ENCODE assay signal across 8 mouse cellular contexts in the genomic region with DNA sequence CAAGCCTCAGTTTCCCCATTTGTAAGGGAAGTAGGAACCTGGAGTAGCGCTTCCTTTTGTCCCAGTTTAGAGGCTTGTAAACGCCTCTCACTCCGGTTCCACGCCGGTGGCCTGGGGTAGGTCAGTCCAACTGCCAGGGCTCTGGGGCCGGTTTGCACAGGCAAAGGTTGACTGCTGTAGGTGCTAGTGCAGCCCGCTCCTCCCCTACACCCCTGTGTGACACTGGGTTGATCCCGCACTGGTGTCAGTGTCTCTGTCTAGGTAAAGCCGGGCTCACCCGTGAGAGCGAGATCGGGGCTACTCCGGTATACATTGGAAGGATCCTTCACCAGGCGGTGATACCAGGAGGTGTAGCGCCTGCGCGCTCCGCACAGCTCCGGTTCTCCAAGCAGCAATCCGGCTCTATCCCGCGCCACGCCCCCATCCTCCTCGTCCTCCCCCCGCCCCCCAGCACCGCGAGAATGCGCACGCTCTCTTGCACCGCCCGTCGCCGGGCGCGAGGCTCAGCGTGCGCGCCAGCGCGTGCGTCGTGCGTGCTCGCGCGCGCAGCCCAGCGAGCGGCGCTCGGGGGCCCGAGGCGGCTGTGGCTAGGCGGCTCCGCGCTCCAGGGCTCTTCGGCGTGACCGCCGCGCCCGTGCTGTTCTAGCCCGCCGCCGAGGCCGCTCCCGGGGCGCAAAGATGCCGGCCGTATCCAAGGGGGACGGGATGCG. TPM values are rescaled to one million over a fixed set of nuclear protein-coding genes. Genes with fewer than 3 reads are reported as not detected.
DNase-seq lines count a peak whose midpoint lies in the region; ATAC-seq and TF ChIP-seq lines count a peak whose summit lies in the region.

A gene (plus strand): TSS at position 492 of the 710 bp plus-strand sequence.

- H3K9me3 ChIP-seq in heart, embryonic 11.5 days (replicated peaks; ENCODE audit: control insufficient read depth, low read length) = no peaks in the 10 kb centered on the region
- H3K9me3 ChIP-seq in kidney, embryonic 16.5 days (ENCODE audit: low read length) = no peaks in the 10 kb centered on the region

- H3K4me2 ChIP-seq in heart, embryonic 11.5 days = peak within 1 kb of the TSS; percentile 93
- peak within 1 kb of the TSS; percentile 79 for H3K4me2 ChIP-seq in kidney, embryonic 16.5 days (replicated peaks; ENCODE audit: low read depth, low read length)
- peak within 1 kb of the TSS; percentile 91 for H3K4me2 ChIP-seq in myocyte (ENCODE audit: low read depth)

- peak within 1 kb of the TSS; percentile 83 for H3ac ChIP-seq in myocyte (ENCODE audit: control insufficient read depth, insufficient read length)

- ATAC-seq in erythroblast, adult 5-6 weeks (replicated peaks; ENCODE audit: low FRiP score, poor library complexity, severe bottlenecking) = peak; percentile 68
- peak; percentile 92 for ATAC-seq in heart, embryonic 11.5 days (replicated peaks; ENCODE audit: insufficient number of reproducible peaks, low FRiP score, low TSS enrichment)
- peak; percentile 96 for ATAC-seq in kidney, embryonic 16.5 days (ENCODE audit: low FRiP score, low TSS enrichment)

- no peak for TF ChIP-seq CTCF in liver, adult 2 months (IDR thresholded peaks at IDR 0.05; ENCODE audit: low read depth, low read length)

- no peaks in the 10 kb centered on the region for H3K27me3 ChIP-seq in heart, embryonic 11.5 days (ENCODE audit: control insufficient read depth, insufficient read depth, low read length)
- H3K27me3 ChIP-seq in kidney, embryonic 16.5 days (ENCODE audit: insufficient read depth, low read length) = no peaks in the 10 kb centered on the region
- H3K27me3 ChIP-seq in liver, adult 2 months (ENCODE audit: control insufficient read depth, insufficient read depth, low read length) = no peaks in the 10 kb centered on the region
- H3K27me3 ChIP-seq in myocyte (ENCODE audit: control insufficient read depth, insufficient read depth, insufficient read length) = no peaks in the 10 kb centered on the region
- H3K27me3 ChIP-seq in splenic B cell, adult 2 months (ENCODE audit: control insufficient read depth, insufficient read depth, low read length, poor library complexity, severe bottlenecking) = no peaks in the 10 kb centered on the region

- peaks cover 28% of the 10 kb centered on the region for H3K79me2 ChIP-seq in liver, adult 2 months (ENCODE audit: control insufficient read depth, insufficient read depth, low read length)
- H3K79me2 ChIP-seq in myocyte (ENCODE audit: control insufficient read depth, insufficient read depth) = peaks cover 36% of the 10 kb centered on the region

- WGBS in heart, embryonic 11.5 days (ENCODE audit: insufficient replicate concordance) = under 1% methylated on average over 72 of the region's 72 CpGs
- under 1% methylated on average over 58 of the region's 72 CpGs for WGBS in kidney, embryonic 16.5 days
- under 1% methylated on average over 65 of the region's 72 CpGs for WGBS in liver, adult 2 months

- peak; percentile 70; the same call in 1 of the 2 replicates for TF ChIP-seq POLR2A in liver, adult 2 months (IDR thresholded peaks at IDR 0.05; ENCODE audit: extremely low read depth, insufficient read depth, low read length)
- TF ChIP-seq POLR2A in myocyte (IDR thresholded peaks at IDR 0.05; ENCODE audit: insufficient read length, low read depth) = peak; percentile 78

- peak within 1 kb of the TSS; percentile 89 for H3K27ac ChIP-seq in heart, embryonic 11.5 days (ENCODE audit: low read depth, low read length)
- H3K27ac ChIP-seq in kidney, embryonic 16.5 days (ENCODE audit: low read length) = peak within 1 kb of the TSS; percentile 84
- H3K27ac ChIP-seq in liver, adult 2 months (replicated peaks; ENCODE audit: insufficient read depth, low read depth, low read length) = peak within 1 kb of the TSS; percentile 73

- H3K4me3 ChIP-seq in heart, embryonic 11.5 days (ENCODE audit: low read depth, low read length) = peak within 1 kb of the TSS; percentile 100
- H3K4me3 ChIP-seq in kidney, embryonic 16.5 days (ENCODE audit: low read length) = peak within 1 kb of the TSS; percentile 91
- H3K4me3 ChIP-seq in liver, adult 2 months (ENCODE audit: insufficient read depth, low read depth, low read length) = peak within 1 kb of the TSS; percentile 96
- peak within 1 kb of the TSS; percentile 79 for H3K4me3 ChIP-seq in myocyte

- no peaks in the 10 kb centered on the region for H3K36me3 ChIP-seq in heart, embryonic 11.5 days (ENCODE audit: control insufficient read depth, insufficient read depth, low read length)
- no peaks in the 10 kb centered on the region for H3K36me3 ChIP-seq in kidney, embryonic 16.5 days (ENCODE audit: insufficient read depth, low read length)
- H3K36me3 ChIP-seq in liver, adult 2 months (ENCODE audit: control insufficient read depth, insufficient read depth, low read length) = no peaks in the 10 kb centered on the region
- no peaks in the 10 kb centered on the region for H3K36me3 ChIP-seq in myocyte (ENCODE audit: control insufficient read depth, insufficient read depth)
- no peaks in the 10 kb centered on the region for H3K36me3 ChIP-seq in splenic B cell, adult 2 months (ENCODE audit: control insufficient read depth, insufficient read depth, low read length, poor library complexity, severe bottlenecking)

- H3K9ac ChIP-seq in heart, embryonic 11.5 days (ENCODE audit: low read depth, low read length) = peak within 1 kb of the TSS; percentile 95
- peak within 1 kb of the TSS; percentile 98 for H3K9ac ChIP-seq in kidney, embryonic 16.5 days (replicated peaks; ENCODE audit: low read length)
- peak within 1 kb of the TSS; percentile 99 for H3K9ac ChIP-seq in liver, adult 2 months (ENCODE audit: low read depth, low read length)

- peaks cover 17% of the 10 kb centered on the region for H3K4me1 ChIP-seq in heart, embryonic 11.5 days (ENCODE audit: control insufficient read depth, insufficient read depth, low read length)
- H3K4me1 ChIP-seq in kidney, embryonic 16.5 days (ENCODE audit: insufficient read depth, low read length) = peaks cover 24% of the 10 kb centered on the region
- H3K4me1 ChIP-seq in liver, adult 2 months (ENCODE audit: control insufficient read depth, insufficient read depth, low read length) = peaks cover 27% of the 10 kb centered on the region

- DNase-seq in B cell, adult 2 months = peak; percentile 88 to 92
- peak; percentile 98 for DNase-seq in brain, adult 2 months (ENCODE audit: low read depth, low spot score)
- peak; percentile 80 for DNase-seq in liver, adult 2 months (ENCODE audit: extremely low read depth, low read depth, low spot score)
- DNase-seq in splenic B cell, adult 2 months (ENCODE audit: low read depth, low spot score) = peak; percentile 91

TF ChIP-seq in myocyte, 11 proteins besides CTCF, POLR2A, EP300 and RAD21:
- TF ChIP-seq MYOG (IDR thresholded peaks at IDR 0.05; ENCODE audit: control insufficient read depth in 1 of 3, insufficient read depth in 1 of 3, insufficient read length in 2 of 3, low read depth in 2 of 3) = peak in 1 of 3 experiments; percentile 19
- TF ChIP-seq TCF3 (IDR thresholded peaks at IDR 0.05; ENCODE audit: insufficient read length, low read depth) = no peak
- peak in 1 of 3 experiments; percentile 18 for TF ChIP-seq MYOD1 (IDR thresholded peaks at IDR 0.05; ENCODE audit: control insufficient read depth in 1 of 3, insufficient read length in 2 of 3, low read depth in 2 of 3)
- peak; percentile 86 for TF ChIP-seq POLR2AphosphoS2 (IDR thresholded peaks at IDR 0.05; ENCODE audit: insufficient read length, low read depth)

RNA-seq across cellular contexts. Expression of the gene that starts here (rescaled TPM):
- total RNA-seq in erythroblast, adult 5-6 weeks (2015; ENCODE audit: low replicate concordance) = 39.9 and 43.4 TPM in 2 replicates
- 59.3 and 64.1 TPM in 2 replicates for total RNA-seq in erythroblast, adult 5-6 weeks (2017; ENCODE audit: low replicate concordance)
- polyA plus RNA-seq in heart, embryonic 11.5 days (2014; fragmentation: Nextera tagmentation; extraction: Ambion mirVana) = 53.0 and 66.8 TPM in 2 replicates
- polyA plus RNA-seq in kidney, embryonic 16.5 days (2015; fragmentation: Nextera tagmentation; extraction: Ambion mirVana) = 99.4 and 100 TPM in 2 replicates
- 42.2 and 54.0 TPM in 2 replicates for total RNA-seq in liver, adult 2 months (2014; rRNA removed)
- 37.9 and 38.1 TPM in 2 replicates for polyA plus RNA-seq in liver, adult 2 months (2012; rRNA removed)
- polyA plus RNA-seq in myocyte (2012; fragmentation: generic; extraction: Trizol) = 89.2 TPM

Comparison
In these comparisons a context has a peak if more than half of its experiments do, and no peak if none do; other contexts are left out.
1. Peak in every context shown above with its lines: DNase-seq, ATAC-seq, H3K4me3 ChIP-seq and H3K27ac ChIP-seq.